Mouse (Mus musculus): Measurements from ENCODE around the gene Cacna1c. TPM values are rescaled to one million over a fixed set of nuclear protein-coding genes. Genes with fewer than 3 reads are reported as not detected.

Cacna1c gene
- polyA plus RNA-seq, 1 experiment from 2014 or later, result 8.7 TPM

- 72% methylated on average over 3 of the region's 3 CpGs for WGBS
- Histone ChIP-seq H3K9me3 (ENCODE audit: control insufficient read depth, low read length) (no peaks in the 10 kb centered on the region), H3K4me1 (ENCODE audit: control insufficient read depth, insufficient read depth, low read length) (no peaks in the 10 kb centered on the region)
Observed at GRCm38 (mm10) chr6:119183781-119184180, 12.4 kb downstream of the Cacna1c start.

GRCm38 (mm10) chr6:119182211-119182610 is 14.0 kb downstream of the Cacna1c start:
- Histone ChIP-seq H3K4me1 (ENCODE audit: control insufficient read depth, insufficient read depth, low read length) (no peaks in the 10 kb centered on the region), H3K4me2 (ENCODE audit: low read depth, severe bottlenecking) (no peak overlapping the region), H3K36me3 (ENCODE audit: control insufficient read depth, insufficient read depth, low read length) (no peaks in the 10 kb centered on the region), H3K27me3 (ENCODE audit: control insufficient read depth, insufficient read depth, low read length) (no peaks in the 10 kb centered on the region), H3K27ac (replicated peaks; ENCODE audit: low read depth, low read length) (no peak overlapping the region), H3K9ac (ENCODE audit: low read length) (no peak overlapping the region), H3K9me3 (ENCODE audit: control insufficient read depth, low read length) (no peaks in the 10 kb centered on the region), H3K4me3 (ENCODE audit: low read depth, low read length) (no peak overlapping the region)
- ATAC-seq (ENCODE audit: insufficient number of reproducible peaks, low FRiP score, low TSS enrichment, low read depth), result no peak
- DNase-seq (ENCODE audit: low spot score), result no peak
- 84% methylated on average over 9 of the region's 9 CpGs for WGBS

More at GRCm38 (mm10) chr6:119183781-119184180, 12.4 kb downstream of the Cacna1c start:
- DNase-seq (ENCODE audit: low spot score) (no peak), ATAC-seq (ENCODE audit: insufficient number of reproducible peaks, low FRiP score, low TSS enrichment, low read depth) (no peak)
- Histone ChIP-seq H3K36me3 (ENCODE audit: control insufficient read depth, insufficient read depth, low read length) (no peaks in the 10 kb centered on the region), H3K27me3 (ENCODE audit: control insufficient read depth, insufficient read depth, low read length) (no peaks in the 10 kb centered on the region), H3K9ac (ENCODE audit: low read length) (no peak overlapping the region), H3K4me3 (ENCODE audit: low read depth, low read length) (no peak overlapping the region), H3K27ac (replicated peaks; ENCODE audit: low read depth, low read length) (no peak overlapping the region), H3K4me2 (ENCODE audit: low read depth, severe bottlenecking) (no peak overlapping the region)

GRCm38 (mm10) chr6:119180188-119180587 is 16.0 kb downstream of the Cacna1c start:
- no peaks in the 10 kb centered on the region for H3K4me1 ChIP-seq (ENCODE audit: control insufficient read depth, insufficient read depth, low read length)
- no peaks in the 10 kb centered on the region for H3K27me3 ChIP-seq (ENCODE audit: control insufficient read depth, insufficient read depth, low read length)
- ATAC-seq (ENCODE audit: insufficient number of reproducible peaks, low FRiP score, low TSS enrichment, low read depth) (no peak), DNase-seq (ENCODE audit: low spot score) (no peak)
- H3K9ac ChIP-seq (ENCODE audit: low read length), result no peak overlapping the region
- H3K9me3 ChIP-seq (ENCODE audit: control insufficient read depth, low read length), result no peaks in the 10 kb centered on the region
- no peak overlapping the region for H3K27ac ChIP-seq (replicated peaks; ENCODE audit: low read depth, low read length)
- WGBS, result 91% methylated on average over 2 of the region's 2 CpGs
- no peaks in the 10 kb centered on the region for H3K36me3 ChIP-seq (ENCODE audit: control insufficient read depth, insufficient read depth, low read length)
- H3K4me2 ChIP-seq (ENCODE audit: low read depth, severe bottlenecking), result no peak overlapping the region
- no peak overlapping the region for H3K4me3 ChIP-seq (ENCODE audit: low read depth, low read length)

GRCm38 (mm10) chr6:119177101-119177500 is 19.1 kb downstream of the Cacna1c start:
- Histone ChIP-seq H3K9ac (ENCODE audit: low read length) (no peak overlapping the region), H3K4me3 (ENCODE audit: low read depth, low read length) (no peak overlapping the region), H3K4me1 (ENCODE audit: control insufficient read depth, insufficient read depth, low read length) (no peaks in the 10 kb centered on the region), H3K9me3 (ENCODE audit: control insufficient read depth, low read length) (no peaks in the 10 kb centered on the region), H3K36me3 (ENCODE audit: control insufficient read depth, insufficient read depth, low read length) (no peaks in the 10 kb centered on the region), H3K4me2 (ENCODE audit: low read depth, severe bottlenecking) (no peak overlapping the region), H3K27me3 (ENCODE audit: control insufficient read depth, insufficient read depth, low read length) (no peaks in the 10 kb centered on the region), H3K27ac (replicated peaks; ENCODE audit: low read depth, low read length) (no peak overlapping the region)
- ATAC-seq (ENCODE audit: insufficient number of reproducible peaks, low FRiP score, low TSS enrichment, low read depth) (no peak), DNase-seq (ENCODE audit: low spot score) (no peak)
- WGBS, result 64% methylated on average over 8 of the region's 8 CpGs

- no peaks in the 10 kb centered on the region for H3K36me3 ChIP-seq (ENCODE audit: control insufficient read depth, insufficient read depth, low read length)
- ATAC-seq (ENCODE audit: insufficient number of reproducible peaks, low FRiP score, low TSS enrichment, low read depth), result no peak
- peak overlapping the region; percentile 71 for H3K4me3 ChIP-seq (ENCODE audit: low read depth, low read length)
- no peaks in the 10 kb centered on the region for H3K4me1 ChIP-seq (ENCODE audit: control insufficient read depth, insufficient read depth, low read length)
- no peak for DNase-seq (ENCODE audit: low spot score)
- 84% methylated on average over 7 of the region's 7 CpGs for WGBS
- H3K4me2 ChIP-seq (ENCODE audit: low read depth, severe bottlenecking), result peak overlapping the region; percentile 60; the same call in 1 of the 2 replicates
- H3K27me3 ChIP-seq (ENCODE audit: control insufficient read depth, insufficient read depth, low read length), result no peaks in the 10 kb centered on the region
- H3K9me3 ChIP-seq (ENCODE audit: control insufficient read depth, low read length), result no peaks in the 10 kb centered on the region
- H3K27ac ChIP-seq (replicated peaks; ENCODE audit: low read depth, low read length), result no peak overlapping the region
- no peak overlapping the region for H3K9ac ChIP-seq (ENCODE audit: low read length)
Observed at GRCm38 (mm10) chr6:119176103-119176502, 20.1 kb downstream of the Cacna1c start.

- H3K27me3 ChIP-seq (ENCODE audit: control insufficient read depth, insufficient read depth, low read length), result no peaks in the 10 kb centered on the region
- H3K9ac ChIP-seq (ENCODE audit: low read length), result peak within 1 kb of the TSS; percentile 68
- H3K4me1 ChIP-seq (ENCODE audit: control insufficient read depth, insufficient read depth, low read length), result no peaks in the 10 kb centered on the region
- no peaks in the 10 kb centered on the region for H3K9me3 ChIP-seq (ENCODE audit: control insufficient read depth, low read length)
- peak within 1 kb of the TSS; percentile 60; the same call in 1 of the 2 replicates for H3K27ac ChIP-seq (replicated peaks; ENCODE audit: low read depth, low read length)
- H3K4me2 ChIP-seq (ENCODE audit: low read depth, severe bottlenecking), result peak within 1 kb of the TSS; percentile 60
- ATAC-seq (ENCODE audit: insufficient number of reproducible peaks, low FRiP score, low TSS enrichment, low read depth) (peak; percentile 90), DNase-seq (ENCODE audit: low spot score) (peak; percentile 95)
- H3K4me3 ChIP-seq (ENCODE audit: low read depth, low read length), result peak within 1 kb of the TSS; percentile 71
- WGBS, result under 1% methylated on average over 61 of the region's 65 CpGs
- H3K36me3 ChIP-seq (ENCODE audit: control insufficient read depth, insufficient read depth, low read length), result no peaks in the 10 kb centered on the region
Observed at GRCm38 (mm10) chr6:119175078-119175853, 21.0 kb downstream of the Cacna1c start, which contains the start of gene Dcp1b. Gene Dcp1b (plus strand): TSS chr6:119175253.

- Histone ChIP-seq H3K27me3 (ENCODE audit: control insufficient read depth, insufficient read depth, low read length) (no peaks in the 10 kb centered on the region), H3K36me3 (ENCODE audit: control insufficient read depth, insufficient read depth, low read length) (no peaks in the 10 kb centered on the region), H3K4me2 (ENCODE audit: low read depth, severe bottlenecking) (peak overlapping the region; percentile 22; the same call in 1 of the 2 replicates), H3K9me3 (ENCODE audit: control insufficient read depth, low read length) (no peaks in the 10 kb centered on the region), H3K4me3 (ENCODE audit: low read depth, low read length) (peak overlapping the region; percentile 71; the same call in 1 of the 2 replicates), H3K4me1 (ENCODE audit: control insufficient read depth, insufficient read depth, low read length) (no peaks in the 10 kb centered on the region), H3K9ac (ENCODE audit: low read length) (no peak overlapping the region), H3K27ac (replicated peaks; ENCODE audit: low read depth, low read length) (no peak overlapping the region)
- no peak for DNase-seq (ENCODE audit: low spot score)
- 59% methylated on average over 12 of the region's 12 CpGs for WGBS
- peak; percentile 32; the same call in 1 of the 2 replicates for ATAC-seq (ENCODE audit: insufficient number of reproducible peaks, low FRiP score, low TSS enrichment, low read depth)
Observed at GRCm38 (mm10) chr6:119174307-119175074, 21.7 kb downstream of the Cacna1c start.

- no peak for DNase-seq (ENCODE audit: low spot score)
- Histone ChIP-seq H3K36me3 (ENCODE audit: control insufficient read depth, insufficient read depth, low read length) (no peaks in the 10 kb centered on the region), H3K4me3 (ENCODE audit: low read depth, low read length) (no peak overlapping the region), H3K27ac (replicated peaks; ENCODE audit: low read depth, low read length) (no peak overlapping the region), H3K9ac (ENCODE audit: low read length) (no peak overlapping the region), H3K4me1 (ENCODE audit: control insufficient read depth, insufficient read depth, low read length) (no peaks in the 10 kb centered on the region), H3K9me3 (ENCODE audit: control insufficient read depth, low read length) (no peaks in the 10 kb centered on the region), H3K4me2 (ENCODE audit: low read depth, severe bottlenecking) (no peak overlapping the region), H3K27me3 (ENCODE audit: control insufficient read depth, insufficient read depth, low read length) (no peaks in the 10 kb centered on the region)
- ATAC-seq (ENCODE audit: insufficient number of reproducible peaks, low FRiP score, low TSS enrichment, low read depth), result no peak
Observed at GRCm38 (mm10) chr6:119165677-119166076, 30.5 kb downstream of the Cacna1c start.

All from limb, embryonic 11.5 days (tissue).